Comparison of ENCODE assay signal across 7 mouse cellular contexts in genomic region chr8:83862439-83863268, GRCm38 (mm10). TPM values are rescaled to one million over a fixed set of nuclear protein-coding genes. Genes with fewer than 3 reads are reported as not detected.
DNase-seq lines count a peak whose midpoint lies in the region; ATAC-seq and TF ChIP-seq lines count a peak whose summit lies in the region.

No protein-coding gene starts in this region.

- H3K27me3 ChIP-seq in thymus, adult 2 months (ENCODE audit: control insufficient read depth, insufficient read depth, low read length) = peaks cover 3% of the 10 kb centered on the region; the same call in 1 of the 2 replicates
- H3K27me3 ChIP-seq in forebrain, postnatal 0 days (ENCODE audit: insufficient read depth, low read length) = no peaks in the 10 kb centered on the region
- H3K27me3 ChIP-seq in liver, embryonic 15.5 days = peaks cover 13% of the 10 kb centered on the region

- H3K27ac ChIP-seq in thymus, adult 2 months (ENCODE audit: control insufficient read depth, insufficient read depth, low read length) = no peak overlapping the region
- no peak overlapping the region for H3K27ac ChIP-seq in forebrain, postnatal 0 days (ENCODE audit: low read depth, low read length)
- no peak overlapping the region for H3K27ac ChIP-seq in liver, embryonic 15.5 days (replicated peaks)

- H3K9me3 ChIP-seq in forebrain, postnatal 0 days (ENCODE audit: low read length) = no peaks in the 10 kb centered on the region
- no peaks in the 10 kb centered on the region for H3K9me3 ChIP-seq in liver, embryonic 15.5 days (replicated peaks)

- H3K36me3 ChIP-seq in thymus, adult 2 months (ENCODE audit: control insufficient read depth, insufficient read depth, low read length) = no peaks in the 10 kb centered on the region
- H3K36me3 ChIP-seq in forebrain, postnatal 0 days (ENCODE audit: insufficient read depth) = no peaks in the 10 kb centered on the region
- no peaks in the 10 kb centered on the region for H3K36me3 ChIP-seq in liver, embryonic 15.5 days (replicated peaks)

- no peak for TF ChIP-seq CTCF in thymus, adult 2 months (IDR thresholded peaks at IDR 0.05; ENCODE audit: borderline replicate concordance, control insufficient read depth, extremely low read depth, insufficient read depth, low read length, poor library complexity)
- no peak for TF ChIP-seq CTCF in forebrain, postnatal 0 days (IDR thresholded peaks at IDR 0.05; ENCODE audit: low read depth)

- H3K4me2 ChIP-seq in forebrain, postnatal 0 days (ENCODE audit: low read depth) = peak overlapping the region; percentile 44
- H3K4me2 ChIP-seq in liver, embryonic 15.5 days = peak overlapping the region; percentile 35

- ATAC-seq in forebrain, postnatal 0 days = peak; percentile 25; the same call in 1 of the 2 replicates
- ATAC-seq in liver, embryonic 15.5 days (ENCODE audit: insufficient read depth) = no peak

- WGBS in thymus, adult 2 months = 16% methylated on average over 24 of the region's 24 CpGs
- 6% methylated on average over 24 of the region's 24 CpGs for WGBS in forebrain, postnatal 0 days
- 9% methylated on average over 24 of the region's 24 CpGs for WGBS in liver, embryonic 15.5 days (ENCODE audit: insufficient replicate concordance)

- no peak for TF ChIP-seq POLR2A in thymus, adult 2 months (IDR thresholded peaks at IDR 0.05; ENCODE audit: control insufficient read depth, extremely low read depth, insufficient read depth, low read length, poor library complexity)

- no peak overlapping the region for H3K4me3 ChIP-seq in thymus, adult 2 months (ENCODE audit: control insufficient read depth, insufficient read depth, low read length)
- H3K4me3 ChIP-seq in forebrain, postnatal 0 days (ENCODE audit: low read depth, low read length) = no peak overlapping the region
- no peak overlapping the region for H3K4me3 ChIP-seq in liver, embryonic 15.5 days (replicated peaks)

- peak; percentile 19 for DNase-seq in thymus, postnatal 4 days
- DNase-seq in thymus, adult 2 months = no peak
- DNase-seq in forebrain, postnatal 0 days = peak; percentile 44
- DNase-seq in adipocyte (ENCODE audit: low spot score) = no peak
- no peak for DNase-seq in ovary, postnatal 14 days (ENCODE audit: low spot score)
- no peak for DNase-seq in adrenal gland, postnatal 4 days (ENCODE audit: low spot score in 2 of 2)

- H3K4me1 ChIP-seq in thymus, adult 2 months (replicated peaks; ENCODE audit: control insufficient read depth, insufficient read depth, low read length) = 0 out of 2 replicates have a peak, but pooled peaks cover 3% of the 10 kb centered on the region
- H3K4me1 ChIP-seq in forebrain, postnatal 0 days (ENCODE audit: insufficient read depth) = peaks cover 3% of the 10 kb centered on the region; the same call in 1 of the 2 replicates
- 0 out of 2 replicates have a peak, but pooled peaks cover 6% of the 10 kb centered on the region for H3K4me1 ChIP-seq in liver, embryonic 15.5 days (replicated peaks)

- H3K9ac ChIP-seq in forebrain, postnatal 0 days = peak overlapping the region; percentile 14; the same call in 1 of the 2 replicates
- H3K9ac ChIP-seq in liver, embryonic 15.5 days = no peak overlapping the region

RNA-seq across cellular contexts. Expression of gene Adgrl1, which starts 37.3 kb away (rescaled TPM):
- polyA plus RNA-seq in thymus, adult 2 months (2012; rRNA removed) = 170 and 184 TPM in 2 replicates
- 248 and 259 TPM in 2 replicates for total RNA-seq in forebrain, postnatal 0 days (2014; rRNA removed)
- 38.5 and 56.5 TPM in 2 replicates for polyA plus RNA-seq in forebrain, postnatal 0 days (2015; fragmentation: Nextera tagmentation; extraction: Ambion mirVana)
- 1.1 and 1.6 TPM in 2 replicates for polyA plus RNA-seq in liver, embryonic 15.5 days (2015; fragmentation: Nextera tagmentation; extraction: Ambion mirVana)
- total RNA-seq in adrenal gland, postnatal 4 days (2021) = 100 to 1,000 TPM; 103 to 109 TPM

Comparison
In these comparisons a context has a peak if more than half of its experiments do, and no peak if none do; other contexts are left out.
1. DNase-seq: peak in thymus, postnatal 4 days (single experiment) and forebrain, postnatal 0 days (single experiment); none in thymus, adult 2 months (single experiment), adipocyte (single experiment), ovary, postnatal 14 days (single experiment) and adrenal gland, postnatal 4 days (0 of 2).
2. RNA of gene Adgrl1, which starts 37.3 kb away (polyA plus RNA-seq): 170 to 184 TPM in thymus, adult 2 months and 38.5 to 56.5 TPM in forebrain, postnatal 0 days; 1.1 to 1.6 TPM in liver, embryonic 15.5 days; every median in the first group is over 10 times any median in the second.